Mouse (Mus musculus): Measurements from ENCODE around the gene Rpf2.

DNA sequence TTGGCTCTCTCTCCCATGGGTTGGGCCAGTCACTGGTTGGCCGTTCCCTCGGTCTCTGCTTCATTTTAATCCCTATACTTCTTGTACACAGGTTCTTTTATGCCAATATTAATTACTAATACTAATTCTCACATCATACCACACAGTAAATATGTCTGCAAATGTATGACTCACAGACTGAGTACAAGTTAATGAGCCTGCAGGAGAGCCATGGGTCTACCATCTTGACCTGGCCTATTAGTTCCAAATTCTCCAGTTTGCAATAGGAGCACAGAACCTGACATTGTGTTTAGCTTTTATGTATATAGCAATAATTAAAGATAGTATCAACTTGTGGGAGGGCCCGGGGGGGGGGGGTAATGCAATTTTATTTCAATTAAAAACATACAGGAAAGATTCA lies 38.2 kb upstream of the Rpf2 start:
- TF ChIP-seq MAFK (IDR thresholded peaks at IDR 0.05; ENCODE audit: borderline replicate concordance, low read depth, low read length) (no peak), JUND (IDR thresholded peaks at IDR 0.05; ENCODE audit: low read depth, low read length) (no peak), SMC3 (IDR thresholded peaks at IDR 0.05; ENCODE audit: low read depth, low read length) (no peak), GATA1 (IDR thresholded peaks at IDR 0.05; ENCODE audit: low read depth, low read length) (no peak), UBTF (IDR thresholded peaks at IDR 0.05; ENCODE audit: borderline replicate concordance, insufficient read depth, low read depth, low read length) (no peak), CHD2 (IDR thresholded peaks at IDR 0.05; ENCODE audit: low read length) (no peak), BHLHE40 (IDR thresholded peaks at IDR 0.05; ENCODE audit: borderline replicate concordance, low read depth, low read length) (no peak), POLR2A (IDR thresholded peaks at IDR 0.05; ENCODE audit: control insufficient read depth in 1 of 2, insufficient read depth in 1 of 2, low read depth in 1 of 2, low read length in 2 of 2, poor library complexity in 1 of 2) (no peak)

All from MEL (cell line).